Mouse (Mus musculus) myocyte (in vitro differentiated cells): ENCODE measurements around the gene Vgll4. TPM values are rescaled to one million over a fixed set of nuclear protein-coding genes. Genes with fewer than 3 reads are reported as not detected.

Experiments
- H3K27me3 ChIP-seq: one replicate; pipeline ENCODE4 v1.6.1; 2011; ENCODE audit not compliant: control insufficient read depth, insufficient read depth, insufficient read length
- H3K36me3 ChIP-seq: one replicate; pipeline ENCODE4 v1.6.1; 2011; ENCODE audit not compliant: control insufficient read depth, insufficient read depth
- H3K4me2 ChIP-seq: one replicate; pipeline ENCODE4 v1.6.1; 2011; ENCODE audit warnings: low read depth, control low read depth
- H3K4me3 ChIP-seq: one replicate; pipeline ENCODE4 v1.5.1; 2011; ENCODE audit warnings: mild to moderate bottlenecking, control low read depth, moderate library complexity
- H3K79me2 ChIP-seq: one replicate; pipeline ENCODE4 v1.6.1; 2011; ENCODE audit not compliant: control insufficient read depth, insufficient read depth
- H3ac ChIP-seq: one replicate; pipeline ENCODE4 v1.6.1; 2011; ENCODE audit not compliant: control insufficient read depth, insufficient read length
- CEBPB ChIP-seq: IDR thresholded peaks from 2 replicates; pipeline ENCODE4 v1.6.1; 2011; ENCODE audit warnings: mild to moderate bottlenecking, moderate library complexity; ENCODE audit not compliant: poor library complexity, insufficient read depth, severe bottlenecking
- E2F4 ChIP-seq: IDR thresholded peaks from one replicate; pipeline ENCODE4 v1.6.1; 2011; ENCODE audit warnings: mild to moderate bottlenecking, control low read depth, moderate library complexity; ENCODE audit not compliant: insufficient read depth
- MAX ChIP-seq: IDR thresholded peaks from one replicate; pipeline ENCODE4 v1.6.1; 2011; ENCODE audit warnings: low read depth, mild to moderate bottlenecking, control low read depth
- MYOD1 ChIP-seq, 3 experiments: IDR thresholded peaks; one replicate each; pipeline ENCODE4 v1.6.1; 2011; ENCODE audit warnings: control low read depth in 2 of 3, low read depth in 2 of 3, mild to moderate bottlenecking in 2 of 3, moderate library complexity in 1 of 3; ENCODE audit not compliant: insufficient read length in 2 of 3, control insufficient read depth in 1 of 3
- MYOG ChIP-seq, 3 experiments: IDR thresholded peaks; one replicate each; pipeline ENCODE4 v1.6.1; 2011; ENCODE audit warnings: control low read depth in 2 of 3, low read depth in 2 of 3, mild to moderate bottlenecking in 2 of 3; ENCODE audit not compliant: insufficient read length in 2 of 3, control insufficient read depth in 1 of 3, insufficient read depth in 1 of 3
- POLR2A ChIP-seq: IDR thresholded peaks from one replicate; pipeline ENCODE4 v1.6.1; 2011; ENCODE audit warnings: low read depth, mild to moderate bottlenecking, control low read depth, moderate library complexity; ENCODE audit not compliant: insufficient read length
- POLR2AphosphoS2 ChIP-seq: IDR thresholded peaks from one replicate; pipeline ENCODE4 v1.6.1; 2011; ENCODE audit warnings: low read depth, control low read depth; ENCODE audit not compliant: insufficient read length
- REST ChIP-seq: IDR thresholded peaks from one replicate; pipeline ENCODE4 v1.6.1; 2011; ENCODE audit warnings: mild to moderate bottlenecking, control low read depth, moderate library complexity; ENCODE audit not compliant: insufficient read depth, insufficient read length
- SRF ChIP-seq: IDR thresholded peaks from one replicate; pipeline ENCODE4 v1.6.1; 2011; ENCODE audit warnings: low read depth; ENCODE audit not compliant: control insufficient read depth, insufficient read length
- TCF12 ChIP-seq: IDR thresholded peaks from one replicate; pipeline ENCODE4 v1.6.1; 2011; ENCODE audit warnings: mild to moderate bottlenecking, control low read depth; ENCODE audit not compliant: poor library complexity, insufficient read depth, severe bottlenecking
- TCF3 ChIP-seq: IDR thresholded peaks from one replicate; pipeline ENCODE4 v1.6.1; 2011; ENCODE audit warnings: low read depth, control low read depth; ENCODE audit not compliant: insufficient read length
- USF1 ChIP-seq: IDR thresholded peaks from one replicate; pipeline ENCODE4 v1.6.1; 2011; ENCODE audit warnings: low read depth, mild to moderate bottlenecking, control low read depth, moderate library complexity
- polyA plus RNA-seq: library from polyadenylated mRNA; unstranded; fragments of >200 nt; fragmentation: generic; extraction: Trizol; gene quantifications from one replicate; pipeline ENCODE4 v1.2.1, GENCODE M21; 2012; ENCODE audit warnings: missing spikeins

Gene Vgll4
- polyA plus RNA-seq, 1 experiment, result 21.1 TPM

DNA sequence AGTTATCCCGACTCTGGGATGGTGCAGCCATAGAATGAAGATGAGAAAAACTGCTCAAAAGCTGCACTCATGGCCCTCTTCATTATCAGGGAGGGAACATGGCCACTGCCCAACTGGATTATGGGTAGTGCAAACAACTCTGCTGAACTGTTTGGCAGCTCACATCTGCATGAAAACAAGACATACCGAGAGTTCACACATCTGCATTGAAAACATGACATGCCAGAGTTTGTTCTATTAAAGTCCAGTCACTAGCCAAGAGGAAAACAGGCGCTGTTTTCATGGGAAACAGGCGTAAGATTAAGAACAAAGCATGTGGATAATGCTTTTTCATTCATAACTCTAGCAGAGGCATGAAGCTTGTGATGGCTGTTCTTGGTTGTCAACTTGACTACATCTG, 56.7 kb downstream of the Vgll4 start:
- Histone ChIP-seq H3K4me3 (no peak overlapping the region), H3K79me2 (peaks cover 96% of the 10 kb centered on the region), H3K27me3 (no peaks in the 10 kb centered on the region), H3K4me2 (no peak overlapping the region), H3ac (no peak overlapping the region), H3K36me3 (no peaks in the 10 kb centered on the region)
- TF ChIP-seq E2F4 (no peak), MYOD1 (IDR thresholded peaks at IDR 0.05; ENCODE audit: control insufficient read depth in 1 of 3, insufficient read length in 2 of 3, low read depth in 2 of 3) (no peak), MYOG (IDR thresholded peaks at IDR 0.05; ENCODE audit: control insufficient read depth in 1 of 3, insufficient read depth in 1 of 3, insufficient read length in 2 of 3, low read depth in 2 of 3) (no peak), REST (no peak), MAX (no peak), CEBPB (no peak), TCF3 (no peak), TCF12 (no peak), POLR2A (no peak), SRF (no peak), POLR2AphosphoS2 (no peak), USF1 (no peak)

- H3K27me3 ChIP-seq, result no peaks in the 10 kb centered on the region
- no peak overlapping the region for H3ac ChIP-seq
- H3K4me3 ChIP-seq, result no peak overlapping the region
- TF ChIP-seq TCF12, result no peak
- TF ChIP-seq POLR2A, result no peak
- TF ChIP-seq SRF, result no peak
- TF ChIP-seq MYOG (IDR thresholded peaks at IDR 0.05; ENCODE audit: control insufficient read depth in 1 of 3, insufficient read depth in 1 of 3, insufficient read length in 2 of 3, low read depth in 2 of 3), result no peak
- no peak for TF ChIP-seq MAX
- TF ChIP-seq POLR2AphosphoS2, result no peak
- no peak for TF ChIP-seq MYOD1 (IDR thresholded peaks at IDR 0.05; ENCODE audit: control insufficient read depth in 1 of 3, insufficient read length in 2 of 3, low read depth in 2 of 3)
- TF ChIP-seq REST, result no peak
- no peak for TF ChIP-seq CEBPB
- TF ChIP-seq TCF3, result no peak
- no peak for TF ChIP-seq E2F4
- H3K79me2 ChIP-seq, result peaks cover 96% of the 10 kb centered on the region
- H3K36me3 ChIP-seq, result no peaks in the 10 kb centered on the region
- no peak overlapping the region for H3K4me2 ChIP-seq
Measured at GRCm38 (mm10) chr6:114911540-114911939, 58.3 kb downstream of the Vgll4 start.

GRCm38 (mm10) chr6:114909801-114910200, 60.0 kb downstream of the Vgll4 start:
- Histone ChIP-seq H3K4me2 (no peak overlapping the region), H3K79me2 (peaks cover 95% of the 10 kb centered on the region), H3K4me3 (no peak overlapping the region), H3K27me3 (no peaks in the 10 kb centered on the region), H3ac (no peak overlapping the region), H3K36me3 (no peaks in the 10 kb centered on the region)
- TF ChIP-seq SRF (no peak), TCF12 (no peak), POLR2A (no peak), E2F4 (no peak), MYOD1 (IDR thresholded peaks at IDR 0.05; ENCODE audit: control insufficient read depth in 1 of 3, insufficient read length in 2 of 3, low read depth in 2 of 3) (no peak), TCF3 (no peak), CEBPB (no peak), POLR2AphosphoS2 (no peak), USF1 (no peak), MAX (no peak), REST (no peak), MYOG (IDR thresholded peaks at IDR 0.05; ENCODE audit: control insufficient read depth in 1 of 3, insufficient read depth in 1 of 3, insufficient read length in 2 of 3, low read depth in 2 of 3) (no peak)

DNA sequence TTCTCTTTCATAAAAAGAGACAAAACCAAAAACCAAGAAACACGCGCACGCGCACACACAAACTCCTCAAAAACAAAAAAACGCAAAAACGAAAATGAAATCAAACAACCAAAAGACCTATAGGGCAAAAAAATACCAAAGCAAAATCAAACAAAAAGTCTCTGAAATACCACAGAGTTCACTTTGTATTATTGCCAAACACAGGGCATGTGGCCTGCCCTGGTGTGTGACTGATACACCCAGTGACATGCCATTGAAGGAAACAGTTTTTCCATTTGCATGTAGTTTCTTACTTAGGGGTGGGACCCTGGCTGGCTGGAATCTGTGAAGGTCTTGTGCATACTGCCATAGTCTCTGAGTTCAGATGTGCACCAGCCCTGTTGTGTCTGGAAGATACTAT, 62.3 kb downstream of the Vgll4 start:
- TF ChIP-seq E2F4 (no peak), CEBPB (no peak), POLR2A (no peak)
- H3K4me2 ChIP-seq, result no peak overlapping the region
- H3ac ChIP-seq, result no peak overlapping the region
- no peaks in the 10 kb centered on the region for H3K36me3 ChIP-seq
- no peaks in the 10 kb centered on the region for H3K27me3 ChIP-seq
- H3K4me3 ChIP-seq, result no peak overlapping the region
- peaks cover 94% of the 10 kb centered on the region for H3K79me2 ChIP-seq

DNA sequence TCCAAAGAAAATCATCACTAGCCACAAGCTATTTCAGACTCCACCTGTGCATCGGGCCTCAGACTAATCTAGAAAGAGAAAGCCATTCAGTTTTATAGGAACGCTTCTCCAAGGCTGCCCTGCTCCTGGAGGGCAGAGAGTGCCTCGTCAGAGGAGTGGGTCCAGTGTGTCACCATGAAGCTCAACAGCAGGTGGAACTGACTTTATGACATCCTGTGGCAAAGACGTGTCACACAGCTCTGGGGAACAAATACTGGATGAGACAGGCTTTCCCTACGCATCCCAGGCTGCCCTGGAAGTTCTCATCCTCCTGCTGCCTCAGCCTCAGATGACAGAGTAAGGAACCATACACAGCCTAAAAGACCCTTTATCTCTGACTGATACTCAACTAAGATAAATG, 63.6 kb downstream of the Vgll4 start:
- no peaks in the 10 kb centered on the region for H3K27me3 ChIP-seq
- TF ChIP-seq TCF12 (no peak), MAX (no peak), MYOD1 (IDR thresholded peaks at IDR 0.05; ENCODE audit: control insufficient read depth in 1 of 3, insufficient read length in 2 of 3, low read depth in 2 of 3) (peak; percentile 39 to 73 (median 73)), POLR2AphosphoS2 (no peak), SRF (no peak), CEBPB (no peak)
- H3K4me3 ChIP-seq, result no peak overlapping the region
- H3K4me2 ChIP-seq, result no peak overlapping the region
- peaks cover 93% of the 10 kb centered on the region for H3K79me2 ChIP-seq
- H3ac ChIP-seq, result no peak overlapping the region
- no peaks in the 10 kb centered on the region for H3K36me3 ChIP-seq
